Mouse (Mus musculus): ENCODE results near the gene Serpinf1.
"Not testable (repeated sequence)": the region's sequence is repeated elsewhere in the genome, so short reads cannot be mapped to it uniquely, and the experiment has no call there.

The Serpinf1 gene

GRCm38 (mm10) chr11:75424459-75424858 is 2.0 kb upstream of the Serpinf1 start:
- in situ Hi-C loops (cut with MboI, MseI), result no loop called here

GRCm38 (mm10) chr11:75424033-75424432 is 1.5 kb upstream of the Serpinf1 start:
- in situ Hi-C loops (cut with MboI, MseI), result no loop called here

- in situ Hi-C loops (cut with MboI, MseI), result no loop called here
Measured at GRCm38 (mm10) chr11:75423091-75423490, 590 bp upstream of the Serpinf1 start.

- in situ Hi-C loops (cut with MboI, MseI), result no loop called here
Measured at GRCm38 (mm10) chr11:75421375-75422012, 1.0 kb downstream of the Serpinf1 start.

GRCm38 (mm10) chr11:75420810-75421374 is 1.6 kb downstream of the Serpinf1 start:
- in situ Hi-C loops (cut with MboI, MseI), result no loop called here

- in situ Hi-C loops (cut with MboI, MseI), result no loop called here
Measured at GRCm38 (mm10) chr11:75420037-75420436, 2.5 kb downstream of the Serpinf1 start.

GRCm38 (mm10) chr11:75415994-75416393 is 6.5 kb downstream of the Serpinf1 start:
- in situ Hi-C loops (cut with MboI, MseI), result no loop called here

- in situ Hi-C loops (cut with MboI, MseI), result no loop called here
Measured at GRCm38 (mm10) chr11:75415096-75415495, 7.4 kb downstream of the Serpinf1 start.

- in situ Hi-C loops (cut with MboI, MseI), result no loop called here
Measured at GRCm38 (mm10) chr11:75410591-75410990, 11.9 kb downstream of the Serpinf1 start.

GRCm38 (mm10) chr11:75409679-75410575 is 12.6 kb downstream of the Serpinf1 start:
- in situ Hi-C loops (cut with MboI, MseI), result no loop called here

- in situ Hi-C loops (cut with MboI, MseI), result no loop called here
Measured at GRCm38 (mm10) chr11:75406865-75407264, 15.6 kb downstream of the Serpinf1 start.

- in situ Hi-C loops (cut with MboI, MseI), result no loop called here
Measured at GRCm38 (mm10) chr11:75406104-75406503, 16.4 kb downstream of the Serpinf1 start.

GRCm38 (mm10) chr11:75404801-75405200 is 17.7 kb downstream of the Serpinf1 start:
- in situ Hi-C loops (cut with MboI, MseI), result no loop called here

- in situ Hi-C loops (cut with MboI, MseI), result no loop called here
Measured at GRCm38 (mm10) chr11:75403301-75404052, 19.0 kb downstream of the Serpinf1 start.

- in situ Hi-C loops (cut with MboI, MseI), result no loop called here
Measured at GRCm38 (mm10) chr11:75402271-75402690, 20.2 kb downstream of the Serpinf1 start.

GRCm38 (mm10) chr11:75400099-75400498 is 22.4 kb downstream of the Serpinf1 start:
- in situ Hi-C loops (cut with MboI, MseI), result no loop called here

- in situ Hi-C loops (cut with MboI, MseI), result loop anchor here in 1 of 2 experiments (10.0 kb wide), 1 partner anchor 1425 kb away; no protein-coding TSS in a partner anchor
Measured at GRCm38 (mm10) chr11:75399411-75399841, 23.1 kb downstream of the Serpinf1 start.

- in situ Hi-C loops (cut with MboI, MseI), result loop anchor here in 1 of 2 experiments (10.0 kb wide), 1 partner anchor 1427 kb away; no protein-coding TSS in a partner anchor
Measured at GRCm38 (mm10) chr11:75397452-75397851, 25.0 kb downstream of the Serpinf1 start.

- in situ Hi-C loops (cut with MboI, MseI), result loop anchor here in 1 of 2 experiments (10.0 kb wide), 1 partner anchor 1429 kb away; no protein-coding TSS in a partner anchor
Measured at GRCm38 (mm10) chr11:75395611-75396010, 26.9 kb downstream of the Serpinf1 start.

- in situ Hi-C loops (cut with MboI, MseI), result not testable (repeated sequence)
Measured at GRCm38 (mm10) chr11:75383529-75383928, 39.0 kb downstream of the Serpinf1 start.

GRCm38 (mm10) chr11:75378786-75379185 is 43.7 kb downstream of the Serpinf1 start:
- in situ Hi-C loops (cut with MboI, MseI), result not testable (repeated sequence)
